Mouse (Mus musculus) left cerebral cortex, postnatal 25 days (tissue): ENCODE measurements around the gene Fam169a. TPM values are rescaled to one million over a fixed set of nuclear protein-coding genes. Genes with fewer than 3 reads are reported as not detected.

Source experiments
- DNase-seq, 2 experiments: peaks; one replicate each; pipeline ENCODE4 v3.0.0; 2022; ENCODE audit warnings: low spot score in 2 of 2, mixed read lengths in 1 of 2
- intact Hi-C: fragments of 180-260 bp; cut with DNase I; formaldehyde crosslinking; loops from one replicate; pipeline ENCODE4 v1.15.1; 2025
- total RNA-seq, 2 experiments: library from RNA; stranded (reverse); gene quantifications; 2 replicates each; pipeline ENCODE4 v1.2.3; 2021

Gene Fam169a
- total RNA-seq, 2 experiments from 2014 or later = 42.6 to 48.6 TPM

DNA sequence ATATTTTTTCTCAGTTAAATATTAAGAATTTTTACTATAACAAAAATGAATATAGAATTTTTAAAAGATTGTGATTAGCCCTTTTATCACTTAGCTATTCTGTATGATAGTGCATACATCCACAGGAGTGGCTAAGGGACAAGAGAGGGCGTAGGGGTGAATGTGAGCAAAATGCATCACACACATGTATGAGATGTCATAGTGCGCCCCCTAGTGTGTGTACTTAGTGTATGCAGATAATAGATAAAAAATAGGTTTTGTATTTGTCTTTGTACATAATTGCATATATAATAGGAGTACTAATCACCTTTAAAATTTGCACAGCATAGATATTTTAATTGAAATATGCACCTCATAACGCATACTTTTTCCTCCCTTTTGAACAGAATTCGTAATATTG, 78.7 kb downstream of the Fam169a start:
- intact Hi-C loops = no loop called here
- peak in 1 of 2 experiments; percentile 25 for DNase-seq

DNA sequence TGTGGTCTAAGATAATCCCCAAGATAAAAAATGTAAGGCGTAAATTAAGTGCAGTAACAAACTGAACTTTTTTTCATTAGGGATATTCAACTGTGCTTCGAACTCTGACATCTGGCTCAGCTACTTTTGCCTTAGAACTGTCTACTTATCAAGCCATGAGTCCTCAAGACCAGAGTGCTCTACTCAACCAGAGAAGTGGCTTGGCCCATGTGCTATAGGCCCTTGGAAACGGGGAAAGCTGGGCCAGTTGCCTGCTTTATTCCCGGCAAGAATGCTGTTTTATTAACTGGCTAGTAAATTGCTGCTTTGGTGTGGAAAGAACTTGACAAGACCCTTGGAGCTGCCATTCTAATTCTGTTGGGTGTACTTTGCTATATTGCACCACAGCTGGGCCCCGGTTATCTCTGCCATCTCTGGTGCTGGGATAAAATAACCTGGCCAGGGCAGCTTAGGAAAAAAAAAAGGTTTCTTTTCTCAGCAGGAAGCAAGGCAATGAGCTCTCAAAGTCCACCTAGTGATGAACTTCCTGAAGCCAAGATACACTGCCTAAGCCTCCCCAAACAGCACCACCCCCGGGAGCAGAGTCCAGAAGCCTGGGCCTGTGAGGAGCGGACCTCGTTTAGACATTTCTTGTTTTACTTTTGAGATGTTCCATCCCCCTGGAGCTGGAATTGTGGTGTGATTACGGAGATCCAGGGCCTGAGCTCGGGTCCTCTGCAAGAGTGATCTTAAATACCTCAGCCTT, 108.6 kb downstream of the Fam169a start:
- intact Hi-C loops = no loop called here

DNA sequence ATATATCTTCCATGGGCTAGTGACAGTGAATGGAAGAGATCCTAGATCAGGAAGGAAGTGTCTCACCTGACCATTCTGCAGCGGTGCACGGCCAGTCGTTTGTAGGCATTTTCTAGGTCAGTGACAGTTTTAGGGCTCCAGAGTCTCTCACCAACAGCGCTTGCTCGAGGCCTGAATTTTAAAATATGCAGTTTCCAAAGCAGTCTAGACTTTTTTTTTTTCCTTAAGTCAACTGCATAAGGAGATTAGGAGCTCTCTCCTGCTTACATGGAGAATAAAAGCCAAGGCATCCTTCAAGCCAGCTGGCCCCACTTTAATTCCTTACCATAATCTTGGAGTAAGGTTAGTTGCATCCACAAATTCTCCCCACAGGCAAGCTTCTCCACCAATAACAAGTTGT, 109.6 kb downstream of the Fam169a start:
- no peak for DNase-seq
- intact Hi-C loops = no loop called here

More for the DNA sequence above, 108.6 kb downstream of the Fam169a start:
- DNase-seq = no peak

DNA sequence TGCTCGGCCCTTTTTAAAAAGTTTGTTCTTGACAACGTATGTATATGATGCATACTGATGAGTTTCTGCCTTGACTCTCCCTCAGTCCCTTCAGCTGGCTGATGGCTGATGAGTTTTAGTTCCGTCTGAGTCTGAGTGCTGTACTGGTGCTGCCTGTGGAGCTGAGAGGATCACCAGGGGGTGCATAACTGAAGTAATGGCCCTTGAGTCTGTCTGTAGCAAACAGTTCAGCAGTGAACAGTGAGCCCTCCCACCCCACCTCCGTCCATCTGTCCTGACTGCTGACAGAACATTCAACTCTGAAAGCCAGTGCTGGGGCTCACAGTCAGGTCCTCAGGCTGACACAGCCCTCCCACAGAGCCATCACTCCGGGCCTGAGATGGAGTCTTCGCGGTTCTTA, 111.9 kb downstream of the Fam169a start:
- no peak for DNase-seq
- intact Hi-C loops = no loop called here

DNA sequence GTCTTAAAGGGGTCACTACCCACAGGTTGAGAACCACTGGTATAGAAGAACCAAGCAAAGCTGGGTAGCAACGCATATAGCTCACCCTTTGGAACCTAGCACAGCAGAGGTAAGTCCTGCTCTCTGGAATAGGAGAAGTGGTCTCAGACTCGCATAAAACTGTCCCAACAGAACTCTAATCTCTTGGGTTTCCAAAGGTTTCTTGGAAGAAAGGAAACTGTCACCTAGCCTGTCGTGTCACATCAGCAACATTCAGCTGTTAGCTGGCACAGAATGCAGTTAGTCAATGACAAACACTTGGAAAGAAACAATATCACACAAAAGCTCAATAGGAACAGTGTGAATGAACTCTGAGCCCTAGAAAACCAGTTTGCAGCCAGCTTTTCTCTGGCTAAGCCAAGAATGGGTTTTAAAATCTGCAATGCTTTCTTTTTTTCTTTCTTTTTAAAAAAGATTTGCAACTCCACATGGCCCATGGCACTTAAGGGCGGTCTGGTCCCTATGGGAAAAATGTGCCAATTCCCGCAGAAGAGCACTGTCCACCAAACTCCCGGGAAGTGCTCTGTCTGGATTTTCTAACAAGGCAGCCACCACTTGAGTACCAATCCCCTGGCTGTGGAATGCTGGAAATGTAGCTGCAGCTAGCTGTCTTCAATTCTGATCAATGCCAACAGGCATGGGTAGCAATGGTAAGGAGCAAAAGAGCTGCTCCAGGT, 113.2 kb downstream of the Fam169a start:
- no peak for DNase-seq
- intact Hi-C loops = no loop called here

Other genes starting within 250 kb of the Fam169a start
- 10 to 100 TPM in 1 of 2 experiments, 1 to 10 TPM in 1; 9.2 to 11.8 TPM for gene Gcnt4, start 142.6 kb upstream of the Fam169a start, total RNA-seq
- not detected for gene 1700029F12Rik, start 32.9 kb upstream of the Fam169a start, total RNA-seq
- 1 to 10 TPM in 1 of 2 experiments, not detected in 1; 2.5 TPM for gene Gm6169, start 32.0 kb downstream of the Fam169a start, total RNA-seq
- gene Gfm2, start 70.7 kb downstream of the Fam169a start, total RNA-seq = 10 to 100 TPM; 22.4 to 26.4 TPM
- gene Nsa2, start 70.7 kb downstream of the Fam169a start, total RNA-seq = 10 to 100 TPM; 38.0 to 41.1 TPM
- gene Hexb, start 131.1 kb downstream of the Fam169a start, total RNA-seq = 100 to 1,000 TPM; 108 to 122 TPM
- gene Enc1, start 173.8 kb downstream of the Fam169a start, total RNA-seq = 100 to 1,000 TPM; 573 to 716 TPM